Mouse (Mus musculus) lung, postnatal 10 days (tissue): ENCODE measurements around the gene Khdrbs1.

Source experiments
- DNase-seq: peaks from one replicate; pipeline ENCODE4 v3.0.0; 2021

Khdrbs1 gene

DNA sequence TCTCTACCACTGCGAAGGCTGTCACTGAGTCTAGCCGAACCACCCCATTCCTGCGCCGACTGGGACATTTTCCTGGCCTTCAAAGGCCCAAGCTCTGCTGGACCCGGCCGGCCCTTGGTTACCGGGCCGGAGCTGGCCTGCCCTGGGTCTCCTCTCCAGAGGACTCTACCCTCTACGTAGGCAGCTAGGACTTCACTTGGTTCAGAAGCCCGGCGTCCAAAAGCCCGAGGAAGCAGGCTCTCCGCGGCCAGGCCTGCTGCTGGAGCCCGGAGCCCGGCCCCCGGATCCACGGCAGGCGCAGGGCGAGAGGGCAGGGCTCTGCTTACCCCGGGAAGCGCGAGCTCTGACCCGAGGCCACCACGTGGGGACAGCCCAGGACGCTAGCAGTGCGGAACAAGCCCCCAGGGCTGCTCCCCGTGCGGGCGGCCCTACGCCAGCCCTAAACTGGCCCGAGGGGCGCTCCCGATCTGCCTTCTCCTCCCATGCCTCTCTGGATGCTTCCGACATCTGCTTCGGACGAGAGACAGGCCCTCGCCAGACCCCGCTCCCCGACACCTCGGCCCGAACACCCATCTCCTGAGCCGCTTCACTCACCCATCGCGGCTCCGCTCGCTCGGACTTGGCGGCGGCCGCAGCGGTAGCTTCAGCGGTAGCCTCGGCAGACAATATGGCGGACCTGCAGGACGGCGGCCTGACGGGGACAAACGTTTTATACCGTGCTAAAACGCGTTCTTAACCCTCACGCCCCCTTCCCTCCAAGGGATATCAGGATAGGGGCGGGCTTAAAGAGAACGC is 69.8 kb downstream of the Khdrbs1 start, which contains the start of gene Kpna6:
Gene Kpna6, minus strand, starts transcription at position 685 of the 795 bp plus-strand sequence.
- peak; percentile 95 for DNase-seq

DNA sequence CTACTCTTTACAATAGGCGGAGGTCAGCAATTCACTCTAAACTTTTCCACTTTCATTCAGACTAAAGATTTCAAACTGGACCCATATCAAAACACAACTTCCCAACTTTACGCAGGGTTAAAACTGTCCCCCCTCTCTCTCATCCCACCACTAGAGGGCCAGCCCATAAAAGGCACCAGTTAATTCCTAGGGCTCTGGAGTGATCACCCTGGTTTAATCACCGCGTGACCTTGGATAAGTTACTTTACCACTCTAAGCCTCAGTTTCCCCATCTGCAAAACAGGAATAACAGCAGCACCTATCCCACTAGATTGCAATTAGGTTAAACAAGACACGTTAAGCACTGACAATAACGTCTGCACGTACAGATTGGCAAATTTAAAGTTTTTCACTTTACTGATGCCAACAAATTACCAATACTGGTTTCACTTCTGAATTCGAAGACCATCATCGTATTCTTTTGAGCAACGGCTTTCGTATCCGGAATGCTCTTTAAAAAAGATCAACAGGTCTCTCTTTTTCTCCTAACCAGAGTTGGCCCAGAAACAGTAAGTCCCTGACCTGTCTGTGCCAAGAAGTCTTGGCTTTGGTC is 70.5 kb downstream of the Khdrbs1 start:
- DNase-seq: peak; percentile 76

DNA sequence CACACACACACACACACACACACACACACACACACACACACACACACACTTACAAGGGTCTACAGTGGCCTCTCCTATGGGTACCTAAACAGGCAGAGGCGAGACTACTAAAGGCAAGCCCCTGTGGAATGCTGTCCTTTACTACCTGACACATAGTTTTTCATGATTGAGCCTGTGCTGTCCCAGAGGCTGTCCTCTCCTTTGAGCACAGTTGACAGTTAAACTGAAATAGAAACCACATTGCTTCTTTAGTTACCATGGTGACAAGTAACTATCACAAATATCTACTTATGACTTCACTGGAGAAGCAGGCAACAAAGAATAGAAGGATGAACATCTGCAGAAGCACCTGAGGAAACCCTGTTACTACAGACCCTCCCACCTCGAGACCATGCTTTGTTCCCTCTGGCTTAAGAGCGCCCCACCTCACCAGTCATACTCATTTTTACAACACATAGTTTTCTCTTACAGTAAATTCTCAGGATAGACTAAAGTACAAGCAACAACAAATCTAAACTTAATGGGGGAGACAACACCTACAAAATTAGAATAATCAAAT is 79.8 kb downstream of the Khdrbs1 start:
- no peak for DNase-seq

- no peak for DNase-seq
These were observed 80.5 kb downstream of the Khdrbs1 start for GRCm38 (mm10) chr4:129661584-129661983.

DNA sequence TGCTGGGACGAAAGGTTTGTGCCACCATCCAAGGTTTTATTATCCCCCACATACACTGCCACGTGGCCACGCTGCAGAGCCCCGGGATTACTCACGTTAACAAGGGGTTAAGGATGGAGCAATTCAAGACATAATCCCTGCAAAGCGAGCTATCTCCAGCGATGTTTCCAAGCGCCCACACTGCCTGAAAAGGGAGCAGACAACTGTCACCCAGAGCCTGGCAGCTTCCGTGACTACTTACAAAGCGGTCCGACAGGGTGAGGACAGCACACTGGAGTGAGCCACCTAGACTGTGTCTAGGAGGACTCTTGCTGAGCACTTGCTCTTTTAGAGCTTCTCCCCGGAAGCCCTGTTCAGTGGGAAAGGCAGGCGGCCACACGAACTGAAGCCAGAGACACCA is 87.3 kb downstream of the Khdrbs1 start:
- DNase-seq: no peak
